Mouse (Mus musculus) lung, postnatal 14 days (tissue): ENCODE measurements at regions not wholly inside any gene's neighbourhood (a gene's known extent, or its start where the extent isn't known, plus 50 kb on each side); places are given as distances from the start of the nearest gene placed in this dataset.
A peak's percentile ranks its signal among the peaks of the same experiment; 100 is the strongest.

Experiments
- DNase-seq: peaks from one replicate; pipeline ENCODE4 v3.0.0; 2021

DNA sequence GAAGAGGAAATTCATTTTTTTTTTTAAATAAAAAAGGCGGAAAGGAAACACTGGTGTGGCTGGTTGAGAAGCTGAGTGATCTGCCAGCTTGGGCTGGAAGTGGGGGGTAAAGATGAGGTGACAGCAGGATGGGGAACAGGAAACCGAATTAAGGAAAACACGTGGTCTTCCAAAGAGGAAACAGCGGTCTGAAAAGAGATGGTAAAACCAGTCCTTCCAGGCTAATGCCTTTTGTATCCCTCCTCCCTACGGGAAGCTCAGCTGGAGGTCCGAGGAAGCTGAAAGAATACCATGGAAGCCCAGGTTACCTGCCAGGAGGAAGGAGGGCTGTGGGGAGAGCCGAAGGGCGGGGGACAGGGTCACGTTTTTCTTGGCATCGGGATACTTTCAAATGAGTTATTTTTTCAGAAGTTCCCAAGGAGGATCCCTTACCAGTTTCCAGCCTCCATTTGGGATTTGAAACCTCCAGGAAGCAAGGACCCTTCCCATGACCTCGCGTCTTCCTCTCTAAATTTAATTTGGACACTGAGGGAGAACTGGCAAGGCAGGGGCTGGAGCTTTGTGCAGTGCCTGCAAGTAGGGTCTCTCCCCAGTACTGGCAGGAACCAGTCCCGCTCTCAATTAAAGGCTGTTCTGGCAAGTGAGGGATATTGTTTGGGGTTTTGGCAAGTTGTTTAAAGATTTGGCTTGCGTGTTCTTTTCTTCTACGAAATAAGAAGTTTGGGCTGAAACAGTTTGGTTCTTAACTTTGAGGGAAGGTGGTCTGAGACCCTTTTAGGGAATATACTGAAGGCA lies 203.6 kb upstream of the Ankrd55 start:
- DNase-seq: no peak

GRCm38 (mm10) chr13:112088312-112088771 lies 199.9 kb upstream of the Ankrd55 start:
- peak; percentile 76 for DNase-seq

- no peak for DNase-seq
These were observed 197.5 kb upstream of the Ankrd55 start for GRCm38 (mm10) chr13:112090737-112091136.

GRCm38 (mm10) chr13:112095595-112096139 lies 192.6 kb upstream of the Ankrd55 start:
- DNase-seq: no peak

GRCm38 (mm10) chr13:112099953-112100591 lies 188.2 kb upstream of the Ankrd55 start:
- no peak for DNase-seq

- DNase-seq: peak; percentile 71
These were observed 187.4 kb upstream of the Ankrd55 start for GRCm38 (mm10) chr13:112100592-112101420.

GRCm38 (mm10) chr13:112101421-112101756 lies 186.9 kb upstream of the Ankrd55 start:
- no peak for DNase-seq

DNA sequence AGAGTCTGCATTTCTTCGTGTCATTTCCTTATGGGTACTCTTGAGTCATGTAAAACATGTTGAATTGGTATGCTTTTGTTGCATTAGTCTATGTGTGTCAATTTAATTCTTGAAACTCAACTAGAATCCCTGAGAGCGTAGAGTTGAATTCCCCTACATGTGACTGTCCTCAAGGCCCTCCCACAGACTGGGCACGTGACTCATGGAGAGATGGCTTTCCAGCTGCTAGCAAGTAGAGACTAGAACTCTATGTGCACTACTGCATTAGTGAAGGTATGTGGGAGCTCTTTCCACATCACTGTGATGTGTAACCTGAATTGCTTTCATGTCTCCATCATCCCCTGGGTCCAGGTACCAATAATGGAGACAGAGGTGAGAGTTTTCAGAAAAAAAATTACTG lies 182.3 kb upstream of the Ankrd55 start:
- DNase-seq: no peak

DNA sequence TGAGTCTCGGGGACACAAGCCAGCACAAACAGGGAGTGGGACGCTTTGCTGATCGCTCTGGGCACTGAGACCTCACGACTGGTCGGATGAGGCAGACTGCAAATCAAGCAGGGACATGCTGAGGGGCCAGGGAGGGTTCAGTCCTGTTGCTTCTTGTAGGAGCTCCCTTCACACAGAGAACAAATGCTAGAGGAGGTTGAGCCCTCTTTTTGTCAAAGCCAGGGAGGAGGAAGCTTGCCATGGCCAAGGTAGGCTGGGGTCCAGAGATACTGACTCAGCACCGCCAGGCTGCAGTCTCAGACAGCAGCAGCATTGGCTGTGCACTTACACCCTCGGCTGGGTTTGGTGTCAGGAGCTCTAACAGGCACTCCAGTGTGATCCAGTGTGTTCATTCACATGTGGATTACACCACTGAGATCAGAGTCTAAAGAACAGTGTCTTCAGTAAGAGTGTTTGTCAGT lies 173.5 kb upstream of the Ankrd55 start:
- peak; percentile 20 for DNase-seq

GRCm38 (mm10) chr13:112116101-112116726 lies 172.0 kb upstream of the Ankrd55 start:
- DNase-seq: no peak

DNA sequence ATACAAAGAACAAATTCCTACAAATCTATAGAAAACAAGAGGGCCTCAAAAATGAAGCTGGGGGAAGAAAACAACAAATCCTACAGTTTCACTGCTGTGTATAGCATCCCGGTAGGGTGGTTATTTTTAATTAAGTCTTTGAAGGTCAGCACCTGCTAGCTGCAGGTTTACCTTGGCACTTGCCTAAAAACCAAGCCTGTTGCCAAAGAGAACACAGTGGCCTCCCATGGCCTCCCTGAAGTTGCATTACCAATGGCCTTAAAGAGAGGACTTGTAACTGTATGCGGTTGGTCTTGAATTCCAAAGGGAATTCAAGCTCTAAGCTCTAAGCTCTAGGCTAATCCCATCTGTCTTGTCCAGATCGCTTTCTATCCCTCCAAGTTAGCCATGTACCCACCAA lies 169.7 kb upstream of the Ankrd55 start:
- no peak for DNase-seq

GRCm38 (mm10) chr13:112119611-112120041 lies 168.6 kb upstream of the Ankrd55 start:
- DNase-seq: no peak

GRCm38 (mm10) chr13:112120346-112120745 lies 167.9 kb upstream of the Ankrd55 start:
- no peak for DNase-seq

GRCm38 (mm10) chr13:112121110-112121509 lies 167.1 kb upstream of the Ankrd55 start:
- DNase-seq: no peak

DNA sequence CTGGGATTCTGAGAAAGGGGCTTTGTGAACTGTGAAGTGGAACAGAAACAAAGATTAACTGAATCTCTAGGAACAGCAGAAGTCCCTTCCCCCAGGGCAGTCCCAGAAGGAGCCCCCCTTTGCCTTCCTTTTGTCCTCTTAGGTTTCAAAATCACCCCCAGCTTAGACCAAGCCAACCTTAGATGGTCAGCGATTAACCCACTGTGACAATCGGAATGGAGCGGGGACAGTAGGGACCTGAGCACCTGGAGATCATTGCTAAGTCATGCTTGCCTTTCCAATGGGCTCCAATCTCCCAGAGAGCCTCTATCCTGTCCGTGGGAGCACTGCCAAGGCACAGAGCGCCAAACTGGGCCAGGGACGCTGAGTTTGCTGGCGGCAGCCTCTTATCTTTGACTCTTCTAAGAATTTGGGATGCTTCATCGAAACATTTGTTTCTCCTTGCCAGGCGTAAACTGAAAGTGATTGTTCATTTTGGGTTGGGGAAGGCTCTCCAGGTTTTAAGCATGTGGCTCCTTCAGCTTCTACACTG lies 165.3 kb upstream of the Ankrd55 start:
- peak; percentile 36 for DNase-seq

GRCm38 (mm10) chr13:112125769-112126469 lies 162.3 kb upstream of the Ankrd55 start:
- DNase-seq: no peak

DNA sequence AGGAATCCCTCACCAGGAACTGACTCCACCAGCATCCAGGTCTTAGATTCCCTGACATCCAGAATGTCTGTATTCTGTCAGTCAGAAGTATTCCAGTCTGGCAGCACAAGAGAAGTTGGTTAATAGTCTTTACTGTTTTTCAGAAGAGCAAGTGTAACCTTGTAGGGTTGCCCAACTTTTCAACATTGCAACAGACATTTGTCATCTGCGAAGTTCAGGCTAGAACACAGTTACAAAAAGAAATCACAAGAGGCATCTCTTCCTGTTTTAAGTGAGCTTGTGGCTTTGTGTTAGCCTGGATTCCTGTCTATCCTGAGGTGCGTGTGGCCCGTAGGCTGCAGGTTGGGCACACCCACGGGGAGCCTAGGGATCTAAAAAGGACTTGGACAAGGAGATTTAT lies 158.0 kb upstream of the Ankrd55 start:
- DNase-seq: peak; percentile 20

DNA sequence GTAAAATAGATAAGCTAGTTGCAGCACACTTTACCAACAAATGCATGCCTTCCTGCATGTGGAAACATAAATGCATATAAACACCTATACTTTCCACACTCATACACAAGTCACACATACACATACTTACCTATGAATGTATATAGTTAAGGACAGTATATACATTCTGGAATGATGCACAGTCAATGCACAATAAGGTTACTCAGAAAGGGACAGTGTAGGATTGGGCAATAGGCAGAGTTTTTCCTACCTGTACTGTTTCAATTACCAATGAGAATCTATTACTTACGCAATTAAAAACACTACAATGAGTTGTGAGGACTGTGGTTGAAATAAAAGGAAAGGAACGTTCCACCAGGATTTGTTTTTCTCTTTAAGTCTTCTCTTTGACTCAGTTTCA lies 157.5 kb upstream of the Ankrd55 start:
- DNase-seq: no peak

DNA sequence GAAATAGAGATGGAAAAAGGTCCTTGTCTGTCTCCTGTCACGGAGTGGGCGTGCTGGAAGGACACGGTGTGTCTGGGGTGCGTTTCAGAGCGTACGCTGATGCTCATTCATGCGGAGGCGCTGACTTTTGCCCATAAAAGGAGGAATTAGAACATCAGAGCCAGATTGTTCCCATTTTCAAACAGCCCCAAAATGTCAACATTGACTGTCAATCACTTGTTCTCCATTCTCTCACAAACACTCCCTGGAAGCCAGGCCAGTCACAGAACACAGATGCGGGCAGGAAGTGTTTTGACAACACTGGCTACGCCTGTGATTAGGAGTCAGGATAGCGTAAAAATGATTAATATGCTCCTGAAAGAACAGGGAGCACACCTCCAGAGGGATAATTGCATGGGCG lies 157.1 kb upstream of the Ankrd55 start:
- DNase-seq: peak; percentile 45

DNA sequence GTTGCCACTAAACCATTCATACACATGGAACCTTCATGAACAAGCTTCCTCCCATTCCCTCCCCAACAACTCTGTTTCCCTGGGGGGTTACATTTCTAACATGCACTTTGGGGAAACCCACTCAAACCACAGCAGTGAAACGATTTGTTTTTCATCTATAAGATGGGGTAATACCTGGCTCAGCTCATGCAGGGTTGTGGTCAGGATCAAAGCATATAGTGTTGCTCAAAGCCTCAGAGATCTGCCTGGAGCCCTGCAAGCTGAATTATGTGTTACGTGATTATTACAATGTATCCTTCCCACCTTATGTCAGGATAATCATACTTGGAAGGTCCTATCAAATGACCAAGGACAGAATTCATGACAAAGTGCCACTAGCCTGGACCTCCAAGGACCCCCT lies 154.5 kb upstream of the Ankrd55 start:
- DNase-seq: no peak

GRCm38 (mm10) chr13:112134701-112135100 lies 153.6 kb upstream of the Ankrd55 start:
- no peak for DNase-seq

GRCm38 (mm10) chr13:112135777-112136176 lies 152.5 kb upstream of the Ankrd55 start:
- DNase-seq: no peak
